Mouse (Mus musculus) testis, adult 2 months (tissue): ENCODE results near the gene Uimc1. TPM values are rescaled to one million over a fixed set of nuclear protein-coding genes. Genes with fewer than 3 reads are reported as not detected.

Experiments
- H3K27ac ChIP-seq: fragments of 200-500 bp; 2 replicates; pipeline ENCODE4 v1.5.1; 2012; ENCODE audit warnings: low read depth, low read length; ENCODE audit not compliant: control insufficient read depth, insufficient read depth
- H3K27me3 ChIP-seq: fragments of 200-500 bp; 2 replicates; pipeline ENCODE4 v1.6.1; 2012; ENCODE audit warnings: mild to moderate bottlenecking, low read length, moderate library complexity; ENCODE audit not compliant: control insufficient read depth, insufficient read depth
- H3K36me3 ChIP-seq: fragments of 200-500 bp; 2 replicates; pipeline ENCODE4 v1.6.1; 2012; ENCODE audit warnings: mild to moderate bottlenecking, low read length; ENCODE audit not compliant: control insufficient read depth, insufficient read depth
- H3K4me1 ChIP-seq: fragments of 200-500 bp; 2 replicates; pipeline ENCODE4 v1.6.1; 2012; ENCODE audit warnings: low read length; ENCODE audit not compliant: control insufficient read depth, insufficient read depth
- H3K4me3 ChIP-seq: fragments of 200-500 bp; 2 replicates; pipeline ENCODE4 v1.5.1; 2012; ENCODE audit warnings: low read depth, mild to moderate bottlenecking, low read length, moderate library complexity, mixed read lengths; ENCODE audit not compliant: control insufficient read depth
- CTCF ChIP-seq: fragments of 200-500 bp; IDR thresholded peaks from 2 replicates; pipeline ENCODE4 v1.5.1; 2012; ENCODE audit warnings: low read depth, mild to moderate bottlenecking, inconsistent platforms, low read length, moderate library complexity; ENCODE audit not compliant: control insufficient read depth, insufficient read depth, insufficient replicate concordance
- POLR2A ChIP-seq: fragments of 200-500 bp; IDR thresholded peaks from 2 replicates; pipeline ENCODE4 v1.6.1; 2012; ENCODE audit warnings: low read depth, mild to moderate bottlenecking, inconsistent platforms, low read length, moderate library complexity; ENCODE audit not compliant: control insufficient read depth
- polyA plus RNA-seq: library from polyadenylated mRNA; depleted of rRNA; stranded (reverse); fragments of >200 nt; gene quantifications from 2 replicates; pipeline ENCODE4 v1.2.3, GENCODE M21; 2012

Gene Uimc1
- polyA plus RNA-seq, 1 experiment = 8.3 TPM

DNA sequence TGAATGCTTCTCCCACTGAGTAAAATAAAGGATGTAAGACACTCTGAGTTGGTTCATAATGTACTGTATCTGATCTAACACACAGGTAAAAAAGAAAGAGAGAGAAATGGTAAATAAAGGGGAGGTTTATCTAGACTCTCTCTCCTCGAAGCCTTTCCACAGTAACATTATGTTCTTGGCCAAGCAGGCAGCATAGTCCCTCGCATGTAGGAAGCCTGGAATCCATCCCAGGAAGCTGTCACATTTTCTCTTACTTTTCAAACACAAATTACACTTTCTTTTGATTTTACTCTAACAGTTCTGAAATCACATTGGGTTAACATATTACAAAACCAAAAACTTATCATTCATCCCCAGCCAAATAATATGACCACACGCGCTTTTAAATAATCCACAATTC is 7.5 kb downstream of the Uimc1 start:
- no peaks in the 10 kb centered on the region for H3K36me3 ChIP-seq
- H3K27ac ChIP-seq = no peak overlapping the region
- no peaks in the 10 kb centered on the region for H3K27me3 ChIP-seq
- no peak for TF ChIP-seq CTCF
- no peak for TF ChIP-seq POLR2A
- H3K4me1 ChIP-seq = no peaks in the 10 kb centered on the region
- no peak overlapping the region for H3K4me3 ChIP-seq

DNA sequence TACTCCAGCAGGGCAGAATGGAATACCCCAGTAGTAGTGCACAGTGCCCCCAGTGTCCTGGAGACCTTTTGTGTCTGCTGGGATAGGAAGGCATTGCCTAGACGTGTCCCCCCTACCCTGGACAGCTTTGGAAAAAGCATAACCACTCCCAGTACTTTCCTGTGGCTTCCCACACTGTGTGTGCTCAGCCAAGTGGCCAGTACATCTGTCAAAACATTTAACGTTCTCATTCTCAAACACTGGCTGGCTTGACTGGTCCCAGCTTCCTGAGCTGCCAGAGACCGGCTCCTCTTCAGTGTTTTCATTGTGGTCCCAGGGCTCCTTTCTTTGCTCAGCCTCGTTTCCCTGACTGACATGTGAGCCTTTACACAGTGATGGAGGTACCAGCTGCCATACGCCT is 24.5 kb downstream of the Uimc1 start:
- Histone ChIP-seq H3K4me1 (no peaks in the 10 kb centered on the region), H3K4me3 (no peak overlapping the region), H3K27me3 (no peaks in the 10 kb centered on the region), H3K36me3 (no peaks in the 10 kb centered on the region), H3K27ac (no peak overlapping the region)
- TF ChIP-seq CTCF (no peak), POLR2A (no peak)

DNA sequence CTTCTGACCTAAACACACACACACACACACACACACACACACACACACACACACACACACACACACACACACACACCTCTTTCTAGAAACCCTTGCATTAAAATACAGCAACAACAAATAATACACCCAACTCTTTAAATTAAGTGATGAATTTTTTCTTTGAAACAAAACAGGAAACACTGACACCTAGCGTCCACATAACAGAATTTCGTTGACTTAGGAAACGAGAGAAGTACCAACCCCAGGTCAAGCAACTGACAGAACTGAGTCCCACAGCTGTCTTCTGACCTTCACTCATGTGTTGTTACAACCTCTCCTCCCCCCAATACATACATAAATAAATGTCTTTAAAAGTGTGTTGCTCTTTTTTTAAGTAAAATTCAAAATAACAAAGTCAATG is 28.8 kb downstream of the Uimc1 start:
- Histone ChIP-seq H3K4me1 (no peaks in the 10 kb centered on the region), H3K4me3 (no peak overlapping the region), H3K36me3 (no peaks in the 10 kb centered on the region), H3K27ac (no peak overlapping the region), H3K27me3 (no peaks in the 10 kb centered on the region)
- TF ChIP-seq POLR2A = no peak
- TF ChIP-seq CTCF = no peak

DNA sequence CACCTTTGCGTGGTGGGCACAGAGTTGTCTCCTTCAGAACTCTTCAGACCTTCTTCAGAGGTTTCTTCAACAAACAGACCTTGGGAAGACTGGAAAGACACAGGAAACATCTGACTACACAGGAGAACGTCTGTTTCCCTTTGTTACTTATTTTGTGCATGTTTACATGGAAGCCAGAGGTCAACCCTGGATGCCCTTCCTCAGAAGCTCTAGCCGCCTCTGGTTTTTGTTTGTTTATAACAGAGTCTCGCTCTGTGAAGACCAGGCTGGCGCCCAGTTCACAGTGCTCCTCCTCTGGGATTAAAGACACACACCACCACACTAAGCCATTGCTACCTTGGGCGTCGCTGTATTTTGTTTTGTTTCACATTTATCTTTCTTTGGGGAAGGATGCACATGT is 30.4 kb downstream of the Uimc1 start:
- Histone ChIP-seq H3K4me3 (no peak overlapping the region), H3K4me1 (no peaks in the 10 kb centered on the region), H3K36me3 (no peaks in the 10 kb centered on the region), H3K27me3 (no peaks in the 10 kb centered on the region), H3K27ac (no peak overlapping the region)
- TF ChIP-seq POLR2A (no peak), CTCF (no peak)

DNA sequence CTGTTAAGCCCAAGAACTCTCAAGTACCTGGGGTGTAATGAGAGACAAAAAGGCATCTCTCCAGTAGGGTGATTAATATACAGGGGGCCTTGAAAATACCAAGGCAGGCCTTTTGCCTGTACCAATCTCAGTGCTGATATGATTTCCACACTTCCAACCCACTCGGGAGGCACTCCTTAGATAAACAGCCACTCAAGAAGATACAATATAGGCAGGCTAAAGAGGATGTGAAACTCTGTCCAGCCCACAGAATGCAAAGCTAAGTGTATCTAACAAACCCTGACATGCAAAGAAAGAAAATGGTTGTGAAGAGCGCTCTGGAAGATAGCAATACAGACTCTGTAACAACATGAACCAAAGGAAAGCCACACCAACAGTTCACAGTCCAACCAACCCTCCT is 36.8 kb downstream of the Uimc1 start:
- no peaks in the 10 kb centered on the region for H3K36me3 ChIP-seq
- no peaks in the 10 kb centered on the region for H3K4me1 ChIP-seq
- TF ChIP-seq POLR2A (no peak), CTCF (no peak)
- H3K27ac ChIP-seq = no peak overlapping the region
- no peaks in the 10 kb centered on the region for H3K27me3 ChIP-seq
- no peak overlapping the region for H3K4me3 ChIP-seq

DNA sequence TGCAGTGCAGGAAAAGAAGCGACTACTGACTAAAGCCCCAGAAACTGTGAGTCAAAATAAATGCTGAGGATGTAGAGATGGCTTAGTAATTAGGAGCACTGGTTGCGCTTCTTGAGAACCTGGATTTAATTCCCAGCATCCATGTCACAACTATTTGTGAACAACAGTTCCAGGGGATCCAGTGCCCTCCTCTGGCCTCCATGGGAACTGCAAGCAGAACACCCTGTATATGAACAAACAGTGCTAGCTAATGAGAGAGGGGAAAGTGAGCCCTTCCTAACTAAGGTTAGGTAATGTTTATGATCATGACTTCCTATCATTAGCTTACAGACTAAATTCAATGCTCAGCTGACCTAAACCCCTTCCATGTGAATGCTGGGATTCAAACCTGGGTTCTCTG is 42.1 kb downstream of the Uimc1 start:
- H3K36me3 ChIP-seq = no peaks in the 10 kb centered on the region
- H3K4me3 ChIP-seq = no peak overlapping the region
- TF ChIP-seq CTCF (peak; percentile 37; the same call in 1 of the 2 replicates), POLR2A (no peak)
- H3K4me1 ChIP-seq = no peaks in the 10 kb centered on the region
- H3K27me3 ChIP-seq = no peaks in the 10 kb centered on the region
- no peak overlapping the region for H3K27ac ChIP-seq

DNA sequence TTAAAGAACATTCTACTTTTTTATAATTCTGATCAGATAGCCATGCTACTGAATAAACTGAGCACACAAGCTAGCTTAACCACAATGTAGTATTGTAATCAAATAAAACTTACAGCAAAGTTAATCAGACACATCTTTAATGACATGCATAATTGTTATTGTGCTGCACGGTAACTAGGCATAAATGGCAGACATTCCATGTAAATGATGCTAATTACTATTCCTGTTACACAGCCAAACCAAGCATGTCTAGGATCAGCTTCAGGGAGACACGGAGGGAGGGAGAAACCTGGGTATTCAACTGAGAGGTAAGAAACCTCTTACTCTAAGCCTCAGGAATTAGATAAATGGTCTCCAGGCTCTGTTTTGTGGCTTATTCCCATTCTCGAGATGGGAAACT is 52.4 kb downstream of the Uimc1 start:
- Histone ChIP-seq H3K36me3 (no peaks in the 10 kb centered on the region), H3K27me3 (no peaks in the 10 kb centered on the region), H3K27ac (no peak overlapping the region), H3K4me3 (no peak overlapping the region), H3K4me1 (no peaks in the 10 kb centered on the region)
- TF ChIP-seq POLR2A (no peak), CTCF (no peak)

DNA sequence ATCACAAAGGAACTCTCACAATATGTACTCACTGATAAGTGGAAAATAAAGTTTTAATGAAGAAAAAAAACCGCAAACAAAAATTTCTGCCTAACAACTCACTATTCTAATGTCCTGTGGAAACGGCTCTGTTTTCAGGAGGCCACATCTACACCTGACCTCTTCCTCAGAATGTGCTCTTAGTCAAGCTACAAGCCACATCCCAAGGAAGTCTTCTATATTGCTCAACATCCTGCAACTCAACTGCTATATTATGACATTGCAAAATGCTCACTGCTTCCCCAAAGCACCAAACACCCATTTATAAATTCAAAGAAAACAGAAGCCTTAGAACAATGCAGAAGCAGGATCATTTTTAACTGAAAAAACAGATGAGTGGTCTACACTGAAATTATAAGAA is 60.1 kb downstream of the Uimc1 start:
- no peaks in the 10 kb centered on the region for H3K36me3 ChIP-seq
- no peak overlapping the region for H3K4me3 ChIP-seq
- no peaks in the 10 kb centered on the region for H3K4me1 ChIP-seq
- no peaks in the 10 kb centered on the region for H3K27me3 ChIP-seq
- TF ChIP-seq POLR2A (no peak), CTCF (no peak)
- H3K27ac ChIP-seq = no peak overlapping the region
